In the genomic region with DNA sequence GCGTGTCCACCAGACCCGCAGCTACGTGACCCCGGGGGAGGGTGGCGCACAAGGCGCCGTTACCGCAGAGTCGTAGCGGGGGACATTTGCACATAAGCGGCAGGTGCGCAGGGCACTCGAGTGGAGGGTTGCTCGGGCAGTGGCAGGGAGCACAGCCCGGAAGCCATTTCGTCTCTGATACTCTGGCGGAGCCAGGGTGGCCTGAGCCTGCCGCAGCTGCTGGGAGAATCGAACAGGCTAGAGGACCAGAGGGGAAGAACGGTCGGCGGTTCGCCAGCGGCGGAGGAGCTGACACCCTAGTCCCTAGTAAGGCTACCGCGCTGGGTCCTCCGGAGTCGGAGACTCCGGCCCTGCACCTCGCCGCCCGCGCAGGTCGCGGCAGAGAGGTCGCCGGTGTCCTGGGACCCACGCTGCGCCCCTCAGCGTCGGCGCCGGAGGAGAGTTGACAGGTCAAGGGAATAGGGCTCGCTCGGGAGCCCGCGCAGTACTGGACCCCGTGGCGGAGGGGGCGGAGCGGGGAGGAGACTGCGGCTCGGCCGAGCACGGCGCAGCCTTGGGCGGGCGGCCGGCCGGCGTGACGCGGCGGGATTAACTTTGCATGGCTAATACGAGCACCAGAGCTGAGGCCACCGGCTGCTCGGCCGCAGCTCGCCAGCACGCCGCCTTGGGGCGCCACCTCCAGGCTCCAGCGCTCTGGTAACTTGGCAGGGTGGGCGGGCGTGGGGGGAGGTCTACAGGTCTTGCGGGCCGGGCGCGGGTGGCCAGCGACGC, we compare ENCODE assay signal across 8 mouse cellular contexts. TPM values are rescaled to one million over a fixed set of nuclear protein-coding genes. Genes with fewer than 3 reads are reported as not detected.
DNase-seq lines count a peak whose midpoint lies in the region; ATAC-seq and TF ChIP-seq lines count a peak whose summit lies in the region.

No protein-coding gene starts in this region.

- CTCF ChIA-PET in Patski (lab: Charles Lee): interaction anchor here (1.4 to 2.3 kb wide), 2 partner anchors 242 to 267 kb away, joined by 6 read pairs; no protein-coding TSS in a partner anchor

- H3K4me1 ChIP-seq in hindbrain, postnatal 0 days (ENCODE audit: insufficient read depth, low read length): no peaks in the 10 kb centered on the region

- ATAC-seq in Patski: peak; percentile 92
- peak; percentile 95 for ATAC-seq in hindbrain, postnatal 0 days

- H3K4me3 ChIP-seq in hindbrain, postnatal 0 days (ENCODE audit: low read length): peak overlapping the region; percentile 83

- H3K9ac ChIP-seq in hindbrain, postnatal 0 days (replicated peaks; ENCODE audit: low read length): peak overlapping the region; percentile 68

- no peak for DNase-seq in Patski (ENCODE audit: low read depth, low spot score)
- DNase-seq in cerebellum, postnatal 36 days: peak; percentile 70
- DNase-seq in gastrocnemius, adult 8-10 months (ENCODE audit: low spot score in 2 of 2): peak; percentile 84 to 89
- peak; percentile 81 for DNase-seq in hindbrain, postnatal 0 days (ENCODE audit: low spot score)
- peak; percentile 70 to 84 for DNase-seq in left cerebral cortex, adult 18-20 months (ENCODE audit: low spot score in 2 of 2)
- peak; percentile 86 for DNase-seq in lung, postnatal 36 days
- DNase-seq in retina, embryonic 14.5 days (ENCODE audit: low spot score): peak; percentile 89
- peak; percentile 60 to 62 for DNase-seq in thymus, postnatal 36 days

- H3K9me3 ChIP-seq in hindbrain, postnatal 0 days (ENCODE audit: low read length): no peaks in the 10 kb centered on the region

- peak overlapping the region; percentile 60; the same call in 1 of the 2 replicates for H3K27ac ChIP-seq in hindbrain, postnatal 0 days

- WGBS in hindbrain, postnatal 0 days: under 1% methylated on average over 77 of the region's 82 CpGs

- POLR2A ChIA-PET in Patski (lab: Charles Lee): interaction anchor here (0.5 to 0.6 kb wide), 2 partner anchors 8 to 185 kb away, joined by 3 read pairs; no protein-coding TSS in a partner anchor

- peak; percentile 79 for TF ChIP-seq CTCF in Patski (IDR thresholded peaks at IDR 0.05)
- TF ChIP-seq CTCF in hindbrain, postnatal 0 days (IDR thresholded peaks at IDR 0.05; ENCODE audit: low read depth): peak; percentile 43

- no peaks in the 10 kb centered on the region for H3K36me3 ChIP-seq in hindbrain, postnatal 0 days (ENCODE audit: insufficient read depth, low read length)

- peak overlapping the region; percentile 100 for H3K4me2 ChIP-seq in hindbrain, postnatal 0 days (ENCODE audit: low read depth, low read length)

- peaks cover 15% of the 10 kb centered on the region for H3K27me3 ChIP-seq in Patski
- peaks cover 5% of the 10 kb centered on the region; the same call in 1 of the 2 replicates for H3K27me3 ChIP-seq in hindbrain, postnatal 0 days (ENCODE audit: insufficient read depth, low read length)

- in situ Hi-C loops in Patski (cut with MboI; ENCODE audit: low pct_unique_long_range_greater_than_20kb): loop anchor here (5.0 to 10.0 kb wide), 4 partner anchors 204 to 504 kb away; no protein-coding TSS in a partner anchor

RNA-seq across cellular contexts. Expression of a gene that starts 0.5 kb away (rescaled TPM):
- polyA plus RNA-seq in Patski (2021): 7.8 TPM
- total RNA-seq in gastrocnemius, adult 8-10 months (2022): 10 to 100 TPM; 29.1 to 31.3 (median 30.4) TPM
- 2.7 and 5.3 TPM in 2 replicates for total RNA-seq in hindbrain, postnatal 0 days (2014; rRNA removed)
- 2.4 and 2.8 TPM in 2 replicates for polyA plus RNA-seq in hindbrain, postnatal 0 days (2015; fragmentation: Nextera tagmentation; extraction: Ambion mirVana)
- total RNA-seq in left cerebral cortex, adult 18-20 months (2021): 10 to 100 TPM; 83.8 to 85.6 TPM
